Mouse (Mus musculus): ENCODE data around the gene Slc2a4.
A peak's percentile ranks its signal among the peaks of the same experiment; 100 is the strongest.
"Not testable (repeated sequence)": the region's sequence is repeated elsewhere in the genome, so short reads cannot be mapped to it uniquely, and the experiment has no call there.

Gene Slc2a4

DNA sequence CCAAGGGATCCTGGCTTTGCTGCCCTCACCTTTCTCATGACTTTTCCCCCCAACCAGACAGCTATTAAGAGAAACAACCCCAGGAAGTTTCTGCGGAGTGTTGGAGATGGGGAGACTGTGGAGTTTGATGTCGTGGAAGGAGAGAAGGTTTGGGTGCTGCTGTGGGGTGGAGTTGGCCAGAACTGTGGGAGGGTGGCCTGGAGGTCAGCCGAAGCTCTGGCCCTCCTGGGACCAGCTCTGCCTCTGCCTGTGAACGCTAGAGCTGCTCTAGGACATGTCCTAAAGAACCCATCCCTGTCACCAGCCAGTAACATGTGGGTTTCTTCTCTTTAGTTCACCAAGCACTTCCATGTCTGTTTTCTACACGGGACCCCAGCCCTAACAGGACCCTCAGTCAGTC lies 8.8 kb downstream of the Slc2a4 start:
- DNase-seq (ENCODE audit: low spot score): no peak

DNA sequence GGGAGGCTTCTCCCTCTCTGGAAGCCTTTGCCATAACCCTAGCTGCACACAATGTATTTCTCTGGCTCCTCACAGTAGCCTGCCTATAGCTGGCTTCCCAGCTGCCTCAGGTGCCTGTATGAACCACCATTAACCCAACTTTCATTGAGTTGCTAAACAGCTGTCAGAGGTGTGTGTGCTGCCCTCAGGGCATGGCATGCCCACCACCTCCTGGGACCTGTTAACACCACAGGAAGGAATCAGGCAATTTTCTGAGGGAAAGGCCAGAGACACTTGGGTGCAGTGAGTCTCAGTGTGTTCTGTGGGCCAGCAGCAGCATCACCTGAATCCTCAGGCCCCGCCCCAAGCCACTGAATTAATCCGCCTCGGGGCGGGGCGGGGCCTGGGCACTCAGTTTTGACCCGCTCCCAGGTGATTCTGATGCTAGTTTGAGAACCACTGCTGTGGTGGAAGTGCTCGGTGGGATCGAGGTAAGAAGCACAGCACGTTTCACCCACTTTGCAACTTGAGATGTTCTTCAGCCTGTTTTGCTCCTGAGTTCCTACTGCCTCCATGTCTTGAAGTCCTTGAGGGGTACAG lies 9.5 kb downstream of the Slc2a4 start:
- no peak for DNase-seq (ENCODE audit: low spot score)

DNA sequence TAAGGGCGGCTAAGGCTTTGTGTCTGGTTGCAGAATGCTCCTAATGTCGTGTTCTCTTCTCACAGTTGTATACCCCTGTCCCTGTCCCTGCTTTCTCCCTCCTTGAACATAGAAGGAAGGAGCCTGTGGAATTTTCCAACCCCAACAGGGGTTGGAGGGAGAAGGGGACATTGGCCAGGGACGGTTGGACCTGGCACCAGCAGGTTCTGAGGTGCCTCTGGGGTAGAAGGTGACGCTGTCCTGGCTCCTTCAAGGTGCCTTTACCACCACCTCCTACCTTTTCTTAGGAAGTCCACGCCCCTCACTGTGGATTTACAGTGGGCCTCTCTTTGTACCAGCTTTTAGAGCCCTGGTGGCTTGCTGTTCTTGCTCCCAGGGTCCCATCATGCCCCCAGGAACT lies 10.2 kb downstream of the Slc2a4 start:
- no peak for DNase-seq (ENCODE audit: low spot score)

DNA sequence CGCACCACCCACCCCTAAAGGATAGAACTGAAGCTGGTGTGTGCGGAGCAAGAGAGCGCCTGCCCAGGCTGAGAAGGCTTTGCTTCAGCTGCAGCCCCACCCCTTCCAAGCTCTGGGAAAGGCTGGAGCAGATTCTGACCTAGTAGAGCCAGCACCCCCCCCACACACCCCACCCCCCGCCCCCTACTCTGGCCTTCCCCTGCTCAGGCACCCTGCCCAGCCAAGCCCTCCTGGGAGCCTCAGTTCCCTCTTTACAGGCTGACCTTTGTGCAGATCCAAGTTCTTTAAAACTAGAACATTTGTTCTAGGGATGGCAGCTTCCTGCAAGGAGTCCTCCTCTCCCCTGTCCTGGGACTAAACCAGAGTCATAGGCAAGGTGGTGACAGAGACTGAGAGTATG lies 10.6 kb downstream of the Slc2a4 start:
- no peak for DNase-seq (ENCODE audit: low spot score)

DNA sequence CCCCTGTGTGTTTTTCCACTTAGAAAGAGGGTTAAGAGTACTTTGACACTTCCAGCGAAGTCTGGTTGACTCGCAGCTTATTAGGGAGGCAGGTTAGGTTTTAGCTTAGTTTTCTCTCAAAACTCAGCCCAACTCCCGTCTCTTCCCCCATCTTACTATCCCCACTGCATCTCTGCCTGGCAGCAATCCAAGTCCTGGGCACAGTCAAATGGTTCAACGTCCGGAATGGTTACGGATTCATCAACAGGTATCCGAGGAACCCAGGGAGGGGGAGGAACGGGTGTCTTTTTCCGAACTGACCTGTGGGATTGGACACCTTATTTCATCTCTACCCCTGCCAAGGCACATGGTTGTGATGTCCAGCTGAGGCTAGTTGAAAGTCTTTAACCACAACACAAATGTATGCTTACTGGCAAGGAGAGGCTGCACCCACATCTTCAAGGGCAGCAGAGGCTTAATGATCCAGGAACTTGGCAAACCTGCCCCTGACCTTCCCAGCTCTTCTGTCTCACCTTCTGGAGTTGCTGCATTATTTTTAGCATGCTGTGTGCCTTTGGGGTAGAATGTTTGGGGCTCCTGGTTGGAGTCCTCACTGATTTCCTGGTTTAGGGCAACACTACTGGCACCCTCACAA lies 11.2 kb downstream of the Slc2a4 start:
- DNase-seq (ENCODE audit: low spot score): no peak

DNA sequence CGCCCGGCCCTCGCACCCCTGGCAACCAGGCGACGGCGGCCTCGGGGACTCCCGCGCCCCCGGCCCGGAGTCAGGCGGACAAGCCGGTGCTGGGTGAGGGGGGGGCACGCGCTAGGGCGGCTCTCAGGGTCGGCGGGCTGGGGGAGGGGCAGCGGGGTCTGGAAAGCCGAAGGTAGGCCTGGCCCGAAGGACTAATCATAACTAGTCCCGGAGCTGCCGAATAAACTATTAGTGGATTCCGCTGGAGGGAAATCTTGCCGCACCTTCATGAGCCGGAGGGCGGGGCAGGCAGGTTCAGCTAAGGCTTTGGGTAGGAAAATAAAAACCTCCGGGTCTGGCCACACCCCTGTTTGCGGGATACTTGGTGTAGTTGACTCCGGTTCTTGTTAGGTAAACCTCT lies 11.8 kb downstream of the Slc2a4 start:
- peak; percentile 20 for DNase-seq (ENCODE audit: low spot score)

DNA sequence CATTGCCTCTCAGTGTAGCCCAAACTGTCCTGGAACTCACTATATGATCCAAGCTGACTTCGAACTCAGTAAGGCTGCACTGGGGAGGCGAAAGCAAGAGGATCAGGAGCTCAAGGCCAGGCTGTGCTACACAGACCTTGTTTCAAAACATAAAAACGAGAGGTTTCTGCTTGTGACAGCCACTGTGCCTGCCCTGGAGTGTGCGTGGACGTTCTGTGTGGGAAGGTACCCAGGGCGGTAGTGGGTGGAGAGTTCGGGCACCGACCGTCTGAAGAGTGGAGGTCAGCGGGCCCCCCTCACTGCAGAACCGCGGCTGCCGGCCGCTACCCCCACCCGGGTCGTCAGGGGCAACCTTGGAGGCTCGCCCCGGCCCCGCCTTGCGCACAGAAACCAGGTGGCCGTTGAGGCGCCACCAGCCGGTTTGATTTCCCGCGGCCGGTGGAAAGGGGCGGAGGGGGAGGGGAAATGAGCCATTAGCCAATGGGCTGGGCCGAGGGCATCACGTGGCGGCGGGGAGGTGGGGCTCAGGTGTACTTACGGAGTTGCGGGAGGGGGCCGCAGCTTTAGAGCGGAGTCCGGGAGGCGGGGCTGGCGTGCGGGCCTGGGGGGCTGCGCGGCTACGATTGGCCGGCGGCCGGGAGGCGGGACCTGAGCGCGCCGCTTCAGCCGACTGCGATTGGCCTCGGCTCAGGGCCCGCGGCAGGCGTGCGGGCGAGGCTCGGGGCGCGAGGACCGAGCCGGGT lies 12.7 kb downstream of the Slc2a4 start, which contains the start of gene Ybx2:
Ybx2 (plus strand) TSS at position 660 of the 743 bp plus-strand sequence.
- DNase-seq (ENCODE audit: low spot score): peak; percentile 82

DNA sequence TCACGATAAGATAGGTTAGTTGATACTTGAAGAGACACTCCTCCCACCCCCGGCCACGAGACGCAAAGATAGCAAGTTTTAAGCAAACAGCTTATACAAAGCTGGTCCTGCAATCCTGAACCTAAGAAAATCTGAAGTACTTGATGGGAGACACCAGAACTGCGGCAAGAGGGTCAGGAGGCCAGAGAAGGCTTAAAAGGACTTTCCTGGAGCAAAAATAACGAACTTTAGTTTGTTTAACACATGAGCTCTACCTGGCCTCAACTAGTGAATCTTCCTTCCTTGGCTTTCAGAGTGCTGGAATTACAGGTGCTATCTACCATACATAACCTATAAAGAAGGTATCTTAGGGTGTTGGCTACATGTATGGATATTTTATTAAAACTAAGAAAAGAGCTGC lies 13.3 kb downstream of the Slc2a4 start:
- no peak for DNase-seq (ENCODE audit: low spot score)

DNA sequence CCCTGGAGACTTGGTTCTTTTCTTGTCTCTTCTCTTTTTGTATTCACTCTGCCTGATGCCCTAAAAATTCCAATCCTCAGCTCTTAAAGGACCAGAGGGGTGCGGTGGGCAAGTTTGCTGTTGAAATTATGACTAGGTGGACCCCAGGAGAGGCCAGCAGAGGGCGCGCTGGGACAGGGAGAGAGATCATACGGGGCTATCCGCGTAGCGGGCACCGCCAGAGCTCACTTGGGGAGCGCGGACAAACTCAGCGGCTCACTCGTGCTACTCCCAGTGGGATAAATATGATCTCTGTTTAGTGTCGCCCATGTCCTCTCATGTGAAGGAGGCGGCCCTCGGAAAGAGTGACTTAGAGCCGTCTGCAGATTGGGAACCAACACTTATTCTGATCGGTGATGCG lies 13.8 kb downstream of the Slc2a4 start:
- peak; percentile 91 for DNase-seq (ENCODE audit: low spot score)

DNA sequence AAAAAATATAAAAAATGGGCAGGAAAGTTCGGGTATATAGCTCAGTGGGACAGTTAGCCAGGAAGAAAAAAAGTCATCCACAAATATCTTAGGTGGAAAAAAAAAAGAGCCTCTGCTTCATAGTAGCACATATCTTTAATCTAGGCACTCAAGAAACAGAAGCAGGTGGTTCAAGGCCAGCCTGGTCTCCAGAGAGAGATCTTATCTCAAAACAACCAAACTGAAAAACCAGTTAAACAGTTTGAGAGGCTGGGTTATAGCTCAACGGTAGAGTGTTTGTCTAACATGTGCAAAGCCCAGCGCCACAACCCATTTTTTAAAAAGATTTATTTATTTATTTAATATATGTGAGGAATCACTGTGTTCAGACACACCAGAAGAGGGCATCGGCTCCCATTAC lies 14.9 kb downstream of the Slc2a4 start:
- no peak for DNase-seq (ENCODE audit: low spot score)

DNA sequence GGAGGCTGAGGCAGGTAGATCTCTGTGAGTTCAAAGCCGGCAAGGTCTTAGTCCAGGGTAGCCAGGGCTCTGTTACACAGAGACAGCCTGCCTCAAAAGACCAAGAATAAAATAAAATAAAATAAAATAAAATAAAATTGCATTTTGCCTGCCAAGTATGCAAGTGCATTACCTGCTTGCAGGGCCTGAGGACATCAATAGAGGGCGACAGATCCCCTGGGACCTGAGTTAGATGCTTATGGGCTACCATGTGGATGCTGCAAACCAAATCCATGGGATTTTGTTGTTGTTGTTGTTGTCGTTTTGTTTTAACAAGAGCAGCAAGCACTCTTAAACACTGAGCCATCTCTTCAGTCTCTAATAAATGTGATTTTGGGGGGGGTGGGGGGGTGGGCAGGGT lies 15.7 kb downstream of the Slc2a4 start:
- DNase-seq (ENCODE audit: low spot score): no peak

DNA sequence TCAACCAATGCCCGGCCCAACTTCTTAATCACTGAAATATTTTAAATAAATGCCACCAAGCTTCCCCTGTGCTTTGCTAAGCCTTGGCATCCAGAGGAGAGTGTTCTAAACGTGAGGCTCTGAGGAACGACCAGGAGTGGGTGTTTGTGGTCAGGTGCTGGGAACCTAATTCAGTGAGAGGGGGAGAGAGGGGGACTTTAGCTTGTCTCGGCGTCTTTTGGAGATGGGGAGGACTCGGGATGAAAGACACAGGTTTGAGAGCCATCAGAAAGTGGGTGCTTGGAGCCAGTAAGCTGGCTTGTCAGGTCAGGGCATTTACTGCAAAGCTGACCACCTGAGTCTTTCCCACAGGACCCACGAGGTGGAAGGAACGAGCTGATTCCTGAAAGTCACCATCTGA lies 16.2 kb downstream of the Slc2a4 start:
- DNase-seq (ENCODE audit: low spot score): no peak

DNA sequence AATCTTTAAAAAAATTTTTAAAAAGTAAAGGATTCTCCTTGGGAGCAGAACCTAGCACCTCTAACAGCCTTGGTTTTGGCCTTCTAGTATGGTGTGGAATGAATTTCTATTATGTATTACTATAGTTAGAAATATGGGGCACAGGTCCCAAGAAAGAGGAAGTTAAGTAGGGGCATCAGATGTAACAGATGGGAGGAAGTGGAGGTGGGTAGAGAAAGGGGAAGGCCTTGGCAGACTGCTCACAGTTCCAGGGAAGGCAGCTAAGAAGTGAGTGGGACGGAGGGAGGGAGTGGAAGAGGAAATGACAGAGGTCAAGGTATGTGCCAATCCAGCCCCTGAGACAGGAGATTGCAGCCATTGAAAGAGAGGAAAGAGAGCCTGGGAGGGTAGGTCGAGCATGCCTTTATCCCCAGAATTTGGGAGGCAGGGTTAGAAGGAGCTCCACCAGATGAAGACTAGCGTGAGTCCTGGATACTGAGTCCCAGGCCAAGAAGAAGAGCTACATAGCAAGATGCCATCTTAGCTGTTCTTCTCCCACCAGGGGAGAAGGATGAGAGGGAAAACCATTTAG lies 16.9 kb downstream of the Slc2a4 start:
- no peak for DNase-seq (ENCODE audit: low spot score)

DNA sequence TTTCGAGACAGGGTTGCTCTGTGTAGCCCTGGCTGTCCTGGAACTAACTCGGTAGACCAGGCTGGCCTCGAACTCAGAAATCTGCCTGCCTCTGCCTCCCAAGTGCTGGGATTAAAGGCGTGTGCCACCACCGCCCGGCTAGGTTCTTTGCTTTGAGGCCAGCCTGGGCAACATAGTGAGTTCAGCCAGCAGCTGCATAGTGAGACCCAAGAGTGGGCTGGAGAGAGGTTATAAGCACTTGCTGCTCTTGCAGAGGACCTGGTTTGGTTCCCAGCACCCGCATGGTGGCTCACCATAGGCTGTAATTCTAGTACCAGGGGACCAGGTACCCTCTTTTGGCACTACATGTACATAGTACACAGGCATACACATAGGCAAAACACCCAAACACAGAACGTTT lies 17.8 kb downstream of the Slc2a4 start:
- DNase-seq (ENCODE audit: low spot score): not testable (repeated sequence)

DNA sequence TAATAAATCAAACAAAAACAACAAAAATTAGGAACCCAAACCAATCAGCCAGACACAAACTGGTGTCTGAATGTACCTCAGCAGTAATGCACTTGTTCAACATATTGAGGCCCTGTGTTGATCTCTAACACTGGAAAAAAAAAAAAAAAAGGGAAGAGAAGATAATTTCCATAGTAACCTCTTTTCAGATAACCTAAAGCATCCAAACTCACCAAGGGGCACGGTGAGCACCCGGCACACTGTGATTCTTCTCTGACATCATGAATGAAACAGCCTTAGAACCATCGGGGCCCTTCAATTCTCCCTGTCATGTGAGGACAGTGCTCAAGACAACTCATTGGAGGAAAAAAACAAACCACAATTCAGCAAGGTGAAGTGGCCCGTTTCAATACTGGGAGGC lies 18.3 kb downstream of the Slc2a4 start:
- DNase-seq (ENCODE audit: low spot score): no peak

DNA sequence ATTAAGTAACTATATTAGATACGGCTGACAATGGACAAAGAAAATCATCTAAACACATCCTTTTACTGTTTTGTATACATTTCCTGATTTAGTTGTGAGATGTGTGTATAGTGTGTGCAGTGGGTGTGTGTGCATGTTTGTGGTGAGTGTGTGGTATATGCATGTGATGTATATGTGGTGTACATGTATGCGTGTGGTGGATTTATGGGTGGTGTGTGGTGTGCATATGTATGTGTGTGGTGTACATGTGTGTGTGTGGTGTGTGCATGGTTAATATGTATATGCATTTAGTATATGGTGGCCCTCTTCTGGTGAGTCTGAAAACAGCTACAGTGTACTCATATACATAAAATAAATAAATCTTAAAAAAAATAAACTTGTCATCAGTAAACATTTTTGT lies 20.5 kb downstream of the Slc2a4 start:
- DNase-seq (ENCODE audit: low spot score): no peak

DNA sequence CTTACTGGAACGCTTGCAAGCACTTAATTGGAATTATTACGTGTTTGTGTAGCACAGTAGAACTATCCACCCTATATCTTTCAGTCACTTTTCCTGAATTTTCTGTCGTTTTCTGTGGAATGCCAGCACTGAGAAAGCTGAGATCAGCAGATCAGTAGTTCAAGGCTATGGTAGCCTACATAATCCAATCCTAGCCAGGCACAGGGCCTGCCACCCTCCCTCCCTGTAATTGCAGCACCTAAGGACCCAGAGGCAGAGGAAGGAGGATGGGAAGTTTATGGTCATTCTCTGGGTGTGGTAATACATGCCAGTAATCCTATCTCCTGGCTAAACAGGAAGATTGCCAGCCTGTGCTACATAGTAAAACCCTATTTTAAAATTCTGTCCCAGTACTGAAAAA lies 25.2 kb downstream of the Slc2a4 start:
- no peak for DNase-seq (ENCODE audit: low spot score)

DNA sequence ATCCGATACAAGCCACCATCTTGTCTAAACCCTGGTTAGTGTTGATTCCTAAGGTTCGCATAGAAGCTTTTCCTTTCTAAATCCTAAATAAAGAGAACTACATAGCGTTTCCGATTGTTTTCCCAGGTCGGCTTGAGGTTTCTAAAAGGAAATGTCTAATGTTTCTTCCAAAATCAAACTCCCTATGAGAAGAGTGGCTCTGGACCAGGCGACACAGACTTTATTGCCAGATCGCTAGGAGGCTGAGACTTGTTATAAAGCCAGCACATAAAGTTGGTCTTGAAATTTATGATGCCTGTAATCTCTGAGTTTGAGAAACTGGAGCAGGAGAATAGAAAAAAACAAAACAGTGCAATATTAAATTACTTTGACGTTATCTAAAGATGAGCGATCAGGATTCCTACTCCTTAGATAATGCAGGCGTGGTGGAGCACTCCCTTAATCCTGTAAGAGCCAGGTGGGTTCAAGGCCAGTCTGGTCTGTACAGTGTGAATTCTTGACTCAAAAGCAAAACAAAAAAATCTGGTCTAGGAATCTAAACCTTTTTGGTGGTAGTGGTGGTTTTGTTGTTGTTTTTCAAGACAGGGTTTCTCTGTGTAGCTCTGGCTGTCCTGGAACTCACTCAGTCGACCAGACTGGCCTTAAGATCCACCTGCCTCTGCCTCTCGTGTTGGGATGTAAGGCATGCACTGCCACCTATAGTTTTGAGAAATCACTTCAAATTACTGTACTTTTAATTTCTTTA lies 25.8 kb downstream of the Slc2a4 start:
- DNase-seq (ENCODE audit: low spot score): no peak

DNA sequence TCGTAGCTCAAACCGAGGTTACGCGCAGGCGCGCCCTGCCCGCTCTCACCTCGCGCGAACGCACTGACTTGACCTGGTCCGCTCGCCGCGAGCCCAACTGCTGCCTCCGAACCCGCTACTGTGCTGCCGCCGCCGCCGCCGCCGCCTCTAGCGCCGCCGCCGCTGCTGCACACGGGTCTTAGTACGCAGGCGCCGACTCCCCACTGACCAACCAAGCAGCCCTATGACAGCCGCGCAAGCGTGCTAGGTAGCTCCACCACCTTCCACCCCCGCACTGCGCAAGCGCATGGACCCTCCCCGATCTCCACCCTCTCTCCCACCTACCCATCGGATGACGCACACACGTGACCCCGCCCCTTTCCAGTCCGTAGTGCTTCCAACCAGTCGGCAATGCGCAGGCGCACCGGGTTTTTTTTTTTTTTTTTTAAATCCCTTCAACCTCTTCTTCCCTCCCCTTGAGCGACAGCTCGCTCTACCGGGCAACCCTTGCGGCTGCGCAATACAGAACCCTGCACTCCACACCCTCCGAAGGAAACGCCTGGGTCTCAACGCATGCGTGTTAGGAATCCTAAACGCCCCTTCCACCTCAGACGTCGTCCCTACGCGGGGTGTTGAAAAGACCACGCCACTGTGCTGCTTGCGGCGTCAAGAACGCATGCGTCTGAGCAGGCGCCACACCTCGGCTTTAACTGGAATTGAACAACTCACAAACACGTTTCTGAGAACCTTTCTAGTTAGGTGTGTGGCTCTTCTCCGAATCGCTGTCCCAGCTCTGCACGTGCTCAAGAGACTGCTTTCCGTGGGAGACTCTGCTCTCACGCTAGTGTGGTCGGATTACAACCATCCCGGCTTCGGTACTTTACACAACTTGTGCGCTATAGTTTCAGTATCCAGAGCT lies 26.6 kb downstream of the Slc2a4 start, which contains the start of gene Eif5a:
Eif5a (minus strand) TSS at position 845 of the 898 bp plus-strand sequence.
- DNase-seq (ENCODE audit: low spot score): peak; percentile 100

DNA sequence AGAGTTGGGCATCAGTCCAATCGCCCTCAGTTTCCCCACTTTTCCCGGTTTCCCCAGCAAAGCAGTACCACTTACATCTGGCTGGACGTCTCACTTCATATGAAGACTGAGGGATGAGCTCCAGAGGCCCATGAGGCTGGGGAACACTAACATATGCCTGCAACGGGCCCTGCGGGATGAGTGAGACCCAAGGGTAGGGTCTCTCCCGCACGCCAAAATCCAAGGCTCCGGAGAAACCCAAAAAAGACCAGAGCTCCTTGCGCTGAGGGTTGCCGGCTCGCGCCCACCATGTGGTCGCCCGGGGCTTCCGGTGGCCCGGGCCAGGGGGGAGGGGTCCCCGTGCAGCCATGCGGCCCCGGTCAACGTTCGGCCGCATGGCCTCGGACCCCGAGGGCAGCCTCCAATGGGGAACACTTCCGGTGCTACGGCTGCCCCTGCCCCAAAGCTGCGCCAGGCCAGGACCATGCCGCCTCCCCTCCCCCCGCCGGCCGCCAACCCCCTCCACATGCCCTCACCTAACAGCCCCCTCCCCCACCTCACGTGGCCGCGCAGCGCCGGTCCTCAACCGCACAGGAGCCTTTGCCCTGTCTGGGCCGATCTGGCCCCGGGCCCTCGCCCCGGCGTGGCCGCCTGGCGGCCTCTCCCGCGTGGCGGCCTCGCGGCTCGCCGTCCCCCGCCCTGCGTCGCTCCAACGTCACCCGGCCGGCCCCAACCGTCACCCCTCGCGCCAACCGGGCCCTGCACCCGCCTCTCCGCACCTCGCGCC lies 27.5 kb downstream of the Slc2a4 start:
- peak; percentile 27 for DNase-seq (ENCODE audit: low spot score)

Data from ovary, postnatal 36 days (tissue).